Mouse (Mus musculus): ENCODE measurements around the gene Olfr1100.

The Olfr1100 gene

GRCm38 (mm10) chr2:86979854-86980253 is at the start of gene Olfr1100:
Gene Olfr1100 (minus strand): TSS chr2:86979954.
- no peak for DNase-seq (ENCODE audit: low spot score)

- DNase-seq (ENCODE audit: low spot score), result no peak
These were observed 47.2 kb upstream of the Olfr1100 start, which contains the start of gene Olfr1104 for GRCm38 (mm10) chr2:87026980-87027379. Gene Olfr1104 (minus strand): TSS chr2:87027080.

- no peak for DNase-seq (ENCODE audit: low spot score)
These were observed 18.3 kb upstream of the Olfr1100 start, which contains the start of gene Olfr1102 for GRCm38 (mm10) chr2:86998098-86998497. Gene Olfr1102 (plus strand): TSS chr2:86998398.

- DNase-seq (ENCODE audit: low spot score), result no peak
These were observed 11.4 kb upstream of the Olfr1100 start, which contains the start of gene Olfr1101 for GRCm38 (mm10) chr2:86991121-86991520. Gene Olfr1101 (minus strand): TSS chr2:86991221.

GRCm38 (mm10) chr2:86960593-86960992 is 19.2 kb downstream of the Olfr1100 start, which contains the start of gene Olfr1099:
Gene Olfr1099 (minus strand): TSS chr2:86960693.
- no peak for DNase-seq (ENCODE audit: low spot score)

- DNase-seq (ENCODE audit: low spot score), result no peak
These were observed 53.2 kb downstream of the Olfr1100 start for GRCm38 (mm10) chr2:86926557-86926956.
